Mouse (Mus musculus) megakaryocyte, embryonic 14.5 days (primary cell): Measurements from ENCODE around the gene Srp68.

Experiments used
- FLI1 ChIP-seq: IDR thresholded peaks from 2 replicates; pipeline ENCODE4 v1.6.1; 2012; ENCODE audit warnings: low read length, inconsistent platforms, mixed read lengths
- GATA1 ChIP-seq: IDR thresholded peaks from 3 replicates; pipeline ENCODE4 v1.6.1; 2012; ENCODE audit warnings: mixed read lengths, low read length, inconsistent platforms, borderline replicate concordance

- no peak for TF ChIP-seq GATA1
- no peak for TF ChIP-seq FLI1
Measured at GRCm38 (mm10) chr11:116280751-116281663, 7.0 kb upstream of the Srp68 start, which contains the start of gene Galr2.
